Mouse (Mus musculus): Measurements from ENCODE around the gene Gimap5. TPM values are rescaled to one million over a fixed set of nuclear protein-coding genes. Genes with fewer than 3 reads are reported as not detected.

Gene Gimap5
- 4.9 and 5.8 TPM in 2 replicates for polyA plus RNA-seq (2012; rRNA removed)

DNA sequence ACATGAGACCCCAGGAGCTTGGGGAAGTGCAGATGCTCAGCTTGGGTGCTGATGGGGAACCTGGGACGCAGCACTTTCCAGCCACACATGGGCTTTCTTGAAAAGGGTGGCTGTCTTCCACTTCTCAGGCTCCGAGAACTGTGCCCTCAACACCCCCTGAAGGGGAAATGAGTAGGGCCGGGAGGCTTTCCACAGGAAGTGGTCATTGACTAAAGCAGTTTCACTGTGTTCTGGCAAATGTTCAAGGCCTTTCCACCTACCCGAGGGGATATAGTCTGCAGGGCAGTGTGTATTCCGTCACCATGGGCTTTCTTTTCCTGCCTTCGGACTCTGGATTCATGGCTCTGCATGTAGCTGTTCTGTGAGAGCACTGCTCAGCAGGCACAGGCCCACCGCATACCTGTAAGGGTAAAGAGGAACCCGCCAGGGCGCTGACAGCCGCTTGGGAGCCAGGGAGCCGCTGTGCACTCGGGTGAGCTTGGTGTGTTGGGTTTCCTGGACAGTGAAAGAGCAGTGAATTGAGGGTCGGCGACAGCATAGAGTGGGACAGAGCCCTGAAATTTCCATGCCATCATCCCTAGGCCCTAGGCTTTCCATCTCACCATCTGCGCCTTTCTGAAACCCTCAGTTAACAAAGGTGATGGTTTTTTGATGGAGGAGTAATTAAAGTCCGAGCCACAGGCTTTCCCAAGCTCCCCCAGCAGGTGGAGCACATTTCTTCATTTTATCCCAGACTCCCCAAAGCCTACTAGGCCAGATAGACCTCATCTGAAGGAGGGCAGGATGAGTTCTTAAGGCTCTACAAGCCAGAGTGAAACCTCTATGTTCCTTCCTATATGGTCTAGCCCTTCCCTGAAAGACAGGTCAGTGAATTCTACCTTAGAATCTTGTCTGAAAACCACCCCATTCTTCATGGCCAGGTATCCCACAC lies at the start of gene Gimap5:
Gimap5 (plus strand) TSS at position 239 of the 931 bp plus-strand sequence.

DNA sequence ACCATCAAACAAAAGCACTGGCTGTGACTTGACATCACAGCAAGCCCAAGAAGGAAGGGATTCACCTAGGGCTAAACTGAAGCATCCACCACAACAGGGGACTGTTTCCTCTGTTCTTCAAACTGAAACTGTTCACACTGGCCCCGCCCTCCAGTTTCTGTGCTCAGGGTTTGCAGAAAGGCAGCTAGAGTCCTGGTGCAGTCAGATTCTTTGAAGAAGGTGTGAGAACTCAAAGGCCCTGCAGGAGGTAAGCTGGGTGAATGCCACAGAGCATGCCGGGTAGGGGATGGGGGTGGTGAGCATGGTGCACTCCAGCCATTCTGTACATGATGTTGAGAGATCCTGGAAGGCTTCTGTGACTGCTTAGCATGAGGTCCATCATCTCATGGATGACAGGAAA lies 27.5 kb upstream of the Gimap5 start, which contains the start of the genes Gm28053 and Gimap7:
Gm28053 (plus strand) TSS at position 153 of the 400 bp plus-strand sequence.
Gimap7 (plus strand) TSS at position 167 of the 400 bp plus-strand sequence.

DNA sequence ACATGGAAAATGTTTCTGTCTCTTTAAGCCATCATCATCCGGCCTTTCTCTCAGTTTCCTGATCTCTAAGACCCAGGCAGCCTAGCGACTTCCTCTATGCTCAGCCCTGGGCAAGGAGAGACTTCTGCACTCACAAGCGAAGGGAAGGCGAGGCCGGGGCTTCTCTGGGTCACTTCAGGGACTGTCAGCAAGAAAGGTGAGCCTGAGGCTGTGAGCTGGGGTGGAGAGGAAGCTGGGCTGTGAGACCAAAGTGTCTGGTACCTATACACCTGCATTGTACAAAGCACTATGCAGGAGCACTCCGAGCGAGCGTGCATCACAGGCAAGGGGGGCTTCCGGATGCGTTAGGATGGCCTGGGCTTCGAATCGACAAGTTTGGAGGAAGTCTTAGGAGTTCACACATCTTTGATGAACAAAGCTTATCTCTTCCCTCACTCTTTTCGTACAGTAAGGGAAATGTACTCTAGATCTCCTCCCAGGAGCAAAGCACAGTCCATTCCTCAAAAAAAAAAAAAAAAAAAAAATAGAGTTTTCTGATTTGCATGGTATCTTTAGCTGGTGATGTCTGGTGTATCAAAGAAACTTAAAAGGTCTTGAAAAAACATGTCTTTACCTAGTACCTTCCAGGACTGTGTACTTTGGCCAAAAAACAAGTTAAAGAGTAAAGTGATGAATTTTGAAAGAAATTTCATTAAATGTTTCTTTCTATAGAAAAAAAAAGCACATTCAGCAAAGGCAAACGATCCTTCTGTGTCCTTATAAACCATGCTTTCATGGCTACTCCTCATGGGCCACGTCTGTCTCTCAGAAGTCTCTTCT lies 6.8 kb upstream of the Gimap5 start, which contains the start of gene Gimap1:
Gimap1 (plus strand) TSS at position 94 of the 819 bp plus-strand sequence.

DNA sequence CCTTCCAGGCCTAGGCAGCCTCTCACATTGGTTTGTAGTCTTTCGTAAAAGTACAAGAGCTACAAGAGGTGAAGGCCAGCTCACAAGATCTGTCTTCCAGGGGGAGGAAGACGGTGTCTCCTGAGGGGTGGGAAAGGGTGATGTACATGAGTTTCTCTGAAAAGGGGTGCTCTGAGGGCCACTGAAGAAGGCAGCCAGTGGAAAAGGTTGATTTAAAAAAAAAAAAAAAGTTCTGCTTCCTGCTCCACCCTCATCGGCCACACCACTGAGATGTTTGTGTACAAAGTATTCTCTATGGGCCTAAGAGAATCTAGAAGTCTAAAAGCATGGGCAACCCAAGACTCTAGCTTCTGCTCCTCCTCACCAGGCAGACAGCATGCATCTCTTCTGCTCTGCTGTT lies 24.7 kb downstream of the Gimap5 start, which contains the start of gene Gimap3:
Gimap3 (minus strand) TSS at position 156 of the 400 bp plus-strand sequence.

Other genes with a start within 250 kb of the Gimap5 start
- 40.5 and 51.5 TPM in 2 replicates for gene Atp6v0e2, start 208.6 kb upstream of the Gimap5 start, polyA plus RNA-seq (2012; rRNA removed)
- gene Lrrc61, start 191.4 kb upstream of the Gimap5 start, polyA plus RNA-seq (2012; rRNA removed) = 17.5 and 23.2 TPM in 2 replicates
- gene Rarres2, start 173.4 kb upstream of the Gimap5 start, polyA plus RNA-seq (2012; rRNA removed) = 121 and 133 TPM in 2 replicates
- not detected in 2 replicates for gene Gm45021, start 156.6 kb upstream of the Gimap5 start, polyA plus RNA-seq (2012; rRNA removed)
- 51.4 and 56.7 TPM in 2 replicates for gene Repin1, start 152.3 kb upstream of the Gimap5 start, polyA plus RNA-seq (2012; rRNA removed)
- 0.88 and 1.0 TPM in 2 replicates for gene Gm44965, start 152.3 kb upstream of the Gimap5 start, polyA plus RNA-seq (2012; rRNA removed)
- 12.6 and 15.4 TPM in 2 replicates for gene Zfp775, start 144.1 kb upstream of the Gimap5 start, polyA plus RNA-seq (2012; rRNA removed)
- gene AI854703, start 119.4 kb upstream of the Gimap5 start, polyA plus RNA-seq (2012; rRNA removed) = 56.4 and 73.1 TPM in 2 replicates
- gene Gimap8, start 99.0 kb upstream of the Gimap5 start, polyA plus RNA-seq (2012; rRNA removed) = 1.1 and 1.5 TPM in 2 replicates
- gene Gimap9, start 70.1 kb upstream of the Gimap5 start, polyA plus RNA-seq (2012; rRNA removed) = 1.5 and 1.9 TPM in 2 replicates
- gene Gimap4, start 61.6 kb upstream of the Gimap5 start, polyA plus RNA-seq (2012; rRNA removed) = 2.8 and 3.0 TPM in 2 replicates
- gene Gimap6, start 38.0 kb upstream of the Gimap5 start, polyA plus RNA-seq (2012; rRNA removed) = 2.7 and 2.9 TPM in 2 replicates
- gene Gm28053, start 27.6 kb upstream of the Gimap5 start, polyA plus RNA-seq (2012; rRNA removed) = not detected in 2 replicates
- gene Gimap7, start 27.6 kb upstream of the Gimap5 start, polyA plus RNA-seq (2012; rRNA removed) = 0.36 and 0.84 TPM in 2 replicates
- 8.0 and 8.9 TPM in 2 replicates for gene Gimap1, start 7.1 kb upstream of the Gimap5 start, polyA plus RNA-seq (2012; rRNA removed)
- gene Gimap3, start 24.7 kb downstream of the Gimap5 start, polyA plus RNA-seq (2012; rRNA removed) = 4.9 and 5.6 TPM in 2 replicates
- gene Tmem176a, start 94.7 kb downstream of the Gimap5 start, polyA plus RNA-seq (2012; rRNA removed) = 141 and 142 TPM in 2 replicates
- gene Tmem176b, start 95.3 kb downstream of the Gimap5 start, polyA plus RNA-seq (2012; rRNA removed) = 260 and 275 TPM in 2 replicates
- 198 and 228 TPM in 2 replicates for gene Aoc1, start 126.7 kb downstream of the Gimap5 start, polyA plus RNA-seq (2012; rRNA removed)
- gene 1600015I10Rik, start 183.7 kb downstream of the Gimap5 start, polyA plus RNA-seq (2012; rRNA removed) = not detected in 2 replicates
- not detected in 2 replicates for gene Doxl2, start 228.8 kb downstream of the Gimap5 start, polyA plus RNA-seq (2012; rRNA removed)
- not detected in 2 replicates for gene Svs1, start 240.7 kb downstream of the Gimap5 start, polyA plus RNA-seq (2012; rRNA removed)

Measured in colon, adult 2 months (tissue).